Mouse (Mus musculus) limb, embryonic 11.5 days (tissue): ENCODE data around the gene Tuba1b. TPM values are rescaled to one million over a fixed set of nuclear protein-coding genes. Genes with fewer than 3 reads are reported as not detected.
A peak's percentile ranks its signal among the peaks of the same experiment; 100 is the strongest.

Experiments
- ATAC-seq: fragments of 200-750 bp; cut with Nextera tagmentation; 2 replicates; pipeline ENCODE4 v1.8.0; 2017; ENCODE audit warnings: low read depth; ENCODE audit not compliant: insufficient number of reproducible peaks, low FRiP score, low TSS enrichment
- DNase-seq: peaks from one replicate; pipeline ENCODE4 v3.0.0-alpha.2; 2015; ENCODE audit warnings: low spot score
- H3K27ac ChIP-seq: fragments of 300-500 bp; sonication (generic); replicated peaks from 2 replicates; pipeline ENCODE4 v1.5.1; 2014; ENCODE audit warnings: low read depth, mild to moderate bottlenecking, low read length
- H3K27me3 ChIP-seq: fragments of 300-500 bp; sonication (generic); 2 replicates; pipeline ENCODE4 v1.6.1; 2014; ENCODE audit warnings: mild to moderate bottlenecking, low read length, mixed read lengths; ENCODE audit not compliant: control insufficient read depth, insufficient read depth
- H3K36me3 ChIP-seq: fragments of 300-500 bp; sonication (generic); 2 replicates; pipeline ENCODE4 v1.6.1; 2014; ENCODE audit warnings: mild to moderate bottlenecking, low read length, moderate library complexity, mixed read lengths; ENCODE audit not compliant: control insufficient read depth, insufficient read depth
- H3K4me1 ChIP-seq: fragments of 300-500 bp; sonication (generic); 2 replicates; pipeline ENCODE4 v1.6.1; 2014; ENCODE audit warnings: low read length, mixed read lengths; ENCODE audit not compliant: control insufficient read depth, insufficient read depth
- H3K4me2 ChIP-seq: fragments of 300-500 bp; sonication (generic); 2 replicates; pipeline ENCODE4 v1.6.1; 2014; ENCODE audit warnings: low read depth, mild to moderate bottlenecking, moderate library complexity; ENCODE audit not compliant: severe bottlenecking
- H3K4me3 ChIP-seq: fragments of 300-500 bp; sonication (generic); 2 replicates; pipeline ENCODE4 v1.5.1; 2014; ENCODE audit warnings: low read depth, low read length
- H3K9ac ChIP-seq: fragments of 300-500 bp; sonication (generic); 2 replicates; pipeline ENCODE4 v1.6.1; 2014; ENCODE audit warnings: mild to moderate bottlenecking, low read length
- H3K9me3 ChIP-seq: fragments of 300-500 bp; sonication (generic); 2 replicates; pipeline ENCODE4 v1.6.1; 2016; ENCODE audit warnings: low read length; ENCODE audit not compliant: control insufficient read depth
- whole genome bisulfite sequencing: fragments of 180-500 bp; shearing (Covaris S2); extraction: QIAGEN DNeasy Blood & Tissue Kit; methylation state at CpG from one replicate; pipeline ENCODE4 v1.1.7; 2014; 5-methylcytosine and 5-hydroxymethylcytosine counted together
- polyA plus RNA-seq: library from polyadenylated mRNA; unstranded; fragments of >200 nt; fragmentation: Nextera tagmentation; extraction: Ambion mirVana; gene quantifications from 2 replicates; pipeline ENCODE4 v1.2.1, GENCODE M21; 2014

Tuba1b gene
- polyA plus RNA-seq, 1 experiment from 2014 or later = 2,358 TPM

GRCm38 (mm10) chr15:98949607-98949892 is 15.2 kb upstream of the Tuba1b start:
- no peak overlapping the region for H3K9ac ChIP-seq
- H3K27ac ChIP-seq = no peak overlapping the region
- H3K4me1 ChIP-seq = peaks cover 4% of the 10 kb centered on the region; the same call in 1 of the 2 replicates
- 79% methylated on average over 3 of the region's 3 CpGs for WGBS
- no peak overlapping the region for H3K4me2 ChIP-seq
- H3K27me3 ChIP-seq = no peaks in the 10 kb centered on the region
- DNase-seq (no peak), ATAC-seq (no peak)
- H3K4me3 ChIP-seq = no peak overlapping the region
- H3K9me3 ChIP-seq = no peaks in the 10 kb centered on the region
- no peaks in the 10 kb centered on the region for H3K36me3 ChIP-seq

- 78% methylated on average over 6 of the region's 6 CpGs for WGBS
- Histone ChIP-seq H3K4me3 (no peak overlapping the region), H3K9ac (no peak overlapping the region), H3K27ac (no peak overlapping the region), H3K4me1 (peaks cover 1% of the 10 kb centered on the region; the same call in 1 of the 2 replicates), H3K4me2 (no peak overlapping the region), H3K27me3 (no peaks in the 10 kb centered on the region), H3K36me3 (no peaks in the 10 kb centered on the region), H3K9me3 (no peaks in the 10 kb centered on the region)
- DNase-seq = no peak
- no peak for ATAC-seq
These were observed 14.7 kb upstream of the Tuba1b start for GRCm38 (mm10) chr15:98948857-98949606.

GRCm38 (mm10) chr15:98948382-98948781 is 14.0 kb upstream of the Tuba1b start:
- no peak overlapping the region for H3K4me3 ChIP-seq
- no peaks in the 10 kb centered on the region for H3K27me3 ChIP-seq
- H3K9ac ChIP-seq = no peak overlapping the region
- H3K4me1 ChIP-seq = no peaks in the 10 kb centered on the region
- DNase-seq = no peak
- no peaks in the 10 kb centered on the region for H3K9me3 ChIP-seq
- ATAC-seq = no peak
- no peaks in the 10 kb centered on the region for H3K36me3 ChIP-seq
- H3K27ac ChIP-seq = no peak overlapping the region
- H3K4me2 ChIP-seq = no peak overlapping the region

GRCm38 (mm10) chr15:98947884-98948283 is 13.5 kb upstream of the Tuba1b start:
- Histone ChIP-seq H3K36me3 (no peaks in the 10 kb centered on the region), H3K27me3 (no peaks in the 10 kb centered on the region), H3K4me2 (no peak overlapping the region), H3K9ac (no peak overlapping the region), H3K4me1 (no peaks in the 10 kb centered on the region), H3K9me3 (no peaks in the 10 kb centered on the region), H3K4me3 (no peak overlapping the region), H3K27ac (no peak overlapping the region)
- DNase-seq (no peak), ATAC-seq (no peak)
- WGBS = 60% methylated on average over 3 of the region's 3 CpGs

- WGBS = 60% methylated on average over 4 of the region's 4 CpGs
- no peaks in the 10 kb centered on the region for H3K4me1 ChIP-seq
- ATAC-seq (no peak), DNase-seq (no peak)
- no peak overlapping the region for H3K4me2 ChIP-seq
- H3K27me3 ChIP-seq = no peaks in the 10 kb centered on the region
- H3K4me3 ChIP-seq = no peak overlapping the region
- no peaks in the 10 kb centered on the region for H3K9me3 ChIP-seq
- H3K36me3 ChIP-seq = no peaks in the 10 kb centered on the region
- no peak overlapping the region for H3K27ac ChIP-seq
- no peak overlapping the region for H3K9ac ChIP-seq
These were observed 8.8 kb upstream of the Tuba1b start for GRCm38 (mm10) chr15:98943133-98943532.

- Histone ChIP-seq H3K36me3 (no peaks in the 10 kb centered on the region), H3K27me3 (no peaks in the 10 kb centered on the region), H3K9ac (no peak overlapping the region), H3K4me1 (no peaks in the 10 kb centered on the region), H3K4me2 (no peak overlapping the region), H3K27ac (no peak overlapping the region), H3K9me3 (no peaks in the 10 kb centered on the region), H3K4me3 (no peak overlapping the region)
- ATAC-seq = no peak
- no peak for DNase-seq
- WGBS = 93% methylated on average over 4 of the region's 4 CpGs
These were observed 7.7 kb upstream of the Tuba1b start for GRCm38 (mm10) chr15:98942081-98942480.

GRCm38 (mm10) chr15:98941539-98941938 is 7.2 kb upstream of the Tuba1b start:
- DNase-seq = no peak
- H3K27ac ChIP-seq = no peak overlapping the region
- 80% methylated on average over 2 of the region's 2 CpGs for WGBS
- H3K4me3 ChIP-seq = no peak overlapping the region
- no peak overlapping the region for H3K4me2 ChIP-seq
- no peak overlapping the region for H3K9ac ChIP-seq
- H3K9me3 ChIP-seq = no peaks in the 10 kb centered on the region
- H3K27me3 ChIP-seq = no peaks in the 10 kb centered on the region
- H3K4me1 ChIP-seq = no peaks in the 10 kb centered on the region
- no peaks in the 10 kb centered on the region for H3K36me3 ChIP-seq
- ATAC-seq = no peak

- no peaks in the 10 kb centered on the region for H3K36me3 ChIP-seq
- H3K27ac ChIP-seq = no peak overlapping the region
- WGBS = 74% methylated on average over 10 of the region's 10 CpGs
- H3K9me3 ChIP-seq = no peaks in the 10 kb centered on the region
- DNase-seq (no peak), ATAC-seq (no peak)
- no peak overlapping the region for H3K9ac ChIP-seq
- H3K4me2 ChIP-seq = no peak overlapping the region; the same call in 1 of the 2 replicates
- H3K27me3 ChIP-seq = no peaks in the 10 kb centered on the region
- no peak overlapping the region for H3K4me3 ChIP-seq
- no peaks in the 10 kb centered on the region for H3K4me1 ChIP-seq
These were observed 6.5 kb upstream of the Tuba1b start for GRCm38 (mm10) chr15:98940816-98941215.

- H3K9me3 ChIP-seq = no peaks in the 10 kb centered on the region
- no peaks in the 10 kb centered on the region for H3K27me3 ChIP-seq
- peaks cover 10% of the 10 kb centered on the region for H3K4me1 ChIP-seq
- peak overlapping the region; percentile 96 for H3K9ac ChIP-seq
- peak overlapping the region; percentile 82 for H3K4me3 ChIP-seq
- peaks cover 4% of the 10 kb centered on the region; the same call in 1 of the 2 replicates for H3K36me3 ChIP-seq
- peak overlapping the region; percentile 89 for H3K4me2 ChIP-seq
- ATAC-seq (peak; percentile 82), DNase-seq (peak; percentile 99)
- under 1% methylated on average over 35 of the region's 35 CpGs for WGBS
- peak overlapping the region; percentile 92 for H3K27ac ChIP-seq
These were observed 540 bp downstream of the Tuba1b start for GRCm38 (mm10) chr15:98933833-98934216.
